Mouse (Mus musculus): ENCODE measurements at regions not wholly inside any gene's neighbourhood (a gene's known extent, or its start where the extent isn't known, plus 50 kb on each side); places are given as distances from the start of the nearest gene placed in this dataset.

GRCm38 (mm10) chr1:177338466-177339206 lies 80.6 kb upstream of the Akt3 start:
- no peaks in the 10 kb centered on the region for H3K9me3 ChIP-seq (ENCODE audit: low read length)
- H3K9ac ChIP-seq (replicated peaks; ENCODE audit: low read length, poor library complexity, severe bottlenecking), result peak overlapping the region; percentile 54
- ATAC-seq (ENCODE audit: low FRiP score) (peak; percentile 91), DNase-seq (ENCODE audit: low spot score) (peak; percentile 79)
- H3K4me3 ChIP-seq (ENCODE audit: low read depth, low read length), result peak overlapping the region; percentile 42
- peak overlapping the region; percentile 62 for H3K27ac ChIP-seq (ENCODE audit: low read depth, low read length)
- H3K27me3 ChIP-seq (ENCODE audit: insufficient read depth, low read length), result no peaks in the 10 kb centered on the region
- H3K4me2 ChIP-seq (ENCODE audit: low read depth, low read length, poor library complexity, severe bottlenecking), result peak overlapping the region; percentile 69
- H3K36me3 ChIP-seq (ENCODE audit: insufficient read depth, low read length), result no peaks in the 10 kb centered on the region
- WGBS, result 6% methylated on average over 32 of the region's 32 CpGs
- no peak for TF ChIP-seq CTCF (IDR thresholded peaks at IDR 0.05)
- no peaks in the 10 kb centered on the region for H3K4me1 ChIP-seq (ENCODE audit: insufficient read depth, low read length)

GRCm38 (mm10) chr1:177337756-177338155 lies 79.8 kb upstream of the Akt3 start:
- DNase-seq (ENCODE audit: low spot score), result no peak
- H3K9ac ChIP-seq (replicated peaks; ENCODE audit: low read length, poor library complexity, severe bottlenecking), result no peak overlapping the region
- ATAC-seq (ENCODE audit: low FRiP score), result no peak
- H3K36me3 ChIP-seq (ENCODE audit: insufficient read depth, low read length), result no peaks in the 10 kb centered on the region
- H3K4me1 ChIP-seq (ENCODE audit: insufficient read depth, low read length), result no peaks in the 10 kb centered on the region
- H3K9me3 ChIP-seq (ENCODE audit: low read length), result no peaks in the 10 kb centered on the region
- no peak for TF ChIP-seq CTCF (IDR thresholded peaks at IDR 0.05)
- H3K4me2 ChIP-seq (ENCODE audit: low read depth, low read length, poor library complexity, severe bottlenecking), result no peak overlapping the region
- no peak overlapping the region for H3K4me3 ChIP-seq (ENCODE audit: low read depth, low read length)
- H3K27ac ChIP-seq (ENCODE audit: low read depth, low read length), result peak overlapping the region; percentile 62; the same call in 1 of the 2 replicates
- H3K27me3 ChIP-seq (ENCODE audit: insufficient read depth, low read length), result no peaks in the 10 kb centered on the region

- Histone ChIP-seq H3K27ac (ENCODE audit: low read depth, low read length) (no peak overlapping the region), H3K4me2 (ENCODE audit: low read depth, low read length, poor library complexity, severe bottlenecking) (no peak overlapping the region), H3K9ac (replicated peaks; ENCODE audit: low read length, poor library complexity, severe bottlenecking) (no peak overlapping the region), H3K27me3 (ENCODE audit: insufficient read depth, low read length) (no peaks in the 10 kb centered on the region), H3K36me3 (ENCODE audit: insufficient read depth, low read length) (no peaks in the 10 kb centered on the region), H3K4me1 (ENCODE audit: insufficient read depth, low read length) (no peaks in the 10 kb centered on the region), H3K4me3 (ENCODE audit: low read depth, low read length) (no peak overlapping the region), H3K9me3 (ENCODE audit: low read length) (no peaks in the 10 kb centered on the region)
- WGBS, result 86% methylated on average over 4 of the region's 4 CpGs
- DNase-seq (ENCODE audit: low spot score) (no peak), ATAC-seq (ENCODE audit: low FRiP score) (no peak)
- TF ChIP-seq CTCF (IDR thresholded peaks at IDR 0.05), result no peak
Observed at GRCm38 (mm10) chr1:177337141-177337540, 79.1 kb upstream of the Akt3 start.

- H3K9ac ChIP-seq (replicated peaks; ENCODE audit: low read length, poor library complexity, severe bottlenecking), result no peak overlapping the region
- no peak overlapping the region for H3K4me3 ChIP-seq (ENCODE audit: low read depth, low read length)
- DNase-seq (ENCODE audit: low spot score), result no peak
- no peaks in the 10 kb centered on the region for H3K9me3 ChIP-seq (ENCODE audit: low read length)
- H3K27me3 ChIP-seq (ENCODE audit: insufficient read depth, low read length), result no peaks in the 10 kb centered on the region
- no peaks in the 10 kb centered on the region for H3K36me3 ChIP-seq (ENCODE audit: insufficient read depth, low read length)
- no peak overlapping the region for H3K27ac ChIP-seq (ENCODE audit: low read depth, low read length)
- 93% methylated on average over 2 of the region's 2 CpGs for WGBS
- H3K4me1 ChIP-seq (ENCODE audit: insufficient read depth, low read length), result no peaks in the 10 kb centered on the region
- TF ChIP-seq CTCF (IDR thresholded peaks at IDR 0.05), result no peak
- no peak for ATAC-seq (ENCODE audit: low FRiP score)
- H3K4me2 ChIP-seq (ENCODE audit: low read depth, low read length, poor library complexity, severe bottlenecking), result no peak overlapping the region
Observed at GRCm38 (mm10) chr1:177336436-177336835, 78.4 kb upstream of the Akt3 start.

GRCm38 (mm10) chr1:177335961-177336360 lies 78.0 kb upstream of the Akt3 start:
- no peaks in the 10 kb centered on the region for H3K4me1 ChIP-seq (ENCODE audit: insufficient read depth, low read length)
- no peak overlapping the region for H3K4me2 ChIP-seq (ENCODE audit: low read depth, low read length, poor library complexity, severe bottlenecking)
- WGBS, result 93% methylated on average over 6 of the region's 6 CpGs
- H3K36me3 ChIP-seq (ENCODE audit: insufficient read depth, low read length), result no peaks in the 10 kb centered on the region
- no peak for DNase-seq (ENCODE audit: low spot score)
- TF ChIP-seq CTCF (IDR thresholded peaks at IDR 0.05), result no peak
- no peaks in the 10 kb centered on the region for H3K9me3 ChIP-seq (ENCODE audit: low read length)
- ATAC-seq (ENCODE audit: low FRiP score), result no peak
- H3K9ac ChIP-seq (replicated peaks; ENCODE audit: low read length, poor library complexity, severe bottlenecking), result no peak overlapping the region
- no peak overlapping the region for H3K27ac ChIP-seq (ENCODE audit: low read depth, low read length)
- no peaks in the 10 kb centered on the region for H3K27me3 ChIP-seq (ENCODE audit: insufficient read depth, low read length)
- no peak overlapping the region for H3K4me3 ChIP-seq (ENCODE audit: low read depth, low read length)

- peak overlapping the region; percentile 76 for H3K4me2 ChIP-seq (ENCODE audit: low read depth, low read length, poor library complexity, severe bottlenecking)
- peak overlapping the region; percentile 46; the same call in 1 of the 2 replicates for H3K4me3 ChIP-seq (ENCODE audit: low read depth, low read length)
- 40% methylated on average over 4 of the region's 4 CpGs for WGBS
- no peak for TF ChIP-seq CTCF (IDR thresholded peaks at IDR 0.05)
- no peaks in the 10 kb centered on the region for H3K27me3 ChIP-seq (ENCODE audit: insufficient read depth, low read length)
- H3K9ac ChIP-seq (replicated peaks; ENCODE audit: low read length, poor library complexity, severe bottlenecking), result peak overlapping the region; percentile 39; the same call in 1 of the 2 replicates
- H3K4me1 ChIP-seq (ENCODE audit: insufficient read depth, low read length), result no peaks in the 10 kb centered on the region; the same call in 1 of the 2 replicates
- peak overlapping the region; percentile 12; the same call in 1 of the 2 replicates for H3K27ac ChIP-seq (ENCODE audit: low read depth, low read length)
- H3K36me3 ChIP-seq (ENCODE audit: insufficient read depth, low read length), result no peaks in the 10 kb centered on the region
- DNase-seq (ENCODE audit: low spot score) (no peak), ATAC-seq (ENCODE audit: low FRiP score) (no peak)
- H3K9me3 ChIP-seq (ENCODE audit: low read length), result no peaks in the 10 kb centered on the region
Observed at GRCm38 (mm10) chr1:177323366-177323765, 65.4 kb upstream of the Akt3 start.

Measured in midbrain, postnatal 0 days (tissue).